Mouse (Mus musculus): ENCODE results near the gene Hspbap1. TPM values are rescaled to one million over a fixed set of nuclear protein-coding genes. Genes with fewer than 3 reads are reported as not detected.
A peak's percentile ranks its signal among the peaks of the same experiment; 100 is the strongest.

Gene Hspbap1
- polyA plus RNA-seq (2015; fragmentation: Nextera tagmentation; extraction: Ambion mirVana), result 16.1 and 18.7 TPM in 2 replicates

- H3K4me3 ChIP-seq (replicated peaks), result peak within 1 kb of the TSS; percentile 82
- peak; percentile 70 for ATAC-seq (ENCODE audit: insufficient read depth)
- H3K9me3 ChIP-seq (replicated peaks), result no peaks in the 10 kb centered on the region
- H3K36me3 ChIP-seq (replicated peaks), result peaks cover 9% of the 10 kb centered on the region
- peak within 1 kb of the TSS; percentile 96 for H3K27ac ChIP-seq (replicated peaks)
- WGBS (ENCODE audit: insufficient replicate concordance), result under 1% methylated on average over 51 of the region's 51 CpGs
- no peaks in the 10 kb centered on the region for H3K27me3 ChIP-seq
- H3K9ac ChIP-seq, result peak within 1 kb of the TSS; percentile 97
- peak within 1 kb of the TSS; percentile 97 for H3K4me2 ChIP-seq
- peaks cover 68% of the 10 kb centered on the region for H3K4me1 ChIP-seq (replicated peaks)
Measured at GRCm38 (mm10) chr16:35769878-35770657, at the start of gene Hspbap1. TSS of gene Hspbap1 (plus strand) at chr16:35770375.

- H3K4me3 ChIP-seq (replicated peaks), result no peak overlapping the region
- 84% methylated on average over 6 of the region's 6 CpGs for WGBS (ENCODE audit: insufficient replicate concordance)
- no peaks in the 10 kb centered on the region for H3K9me3 ChIP-seq (replicated peaks)
- H3K27me3 ChIP-seq, result no peaks in the 10 kb centered on the region
- no peak overlapping the region for H3K27ac ChIP-seq (replicated peaks)
- ATAC-seq (ENCODE audit: insufficient read depth), result no peak
- no peaks in the 10 kb centered on the region for H3K4me1 ChIP-seq (replicated peaks)
- H3K4me2 ChIP-seq, result no peak overlapping the region
- H3K36me3 ChIP-seq (replicated peaks), result peaks cover 33% of the 10 kb centered on the region
- H3K9ac ChIP-seq, result no peak overlapping the region
Measured at GRCm38 (mm10) chr16:35724561-35724960, 45.6 kb upstream of the Hspbap1 start.

- 69% methylated on average over 2 of the region's 2 CpGs for WGBS (ENCODE audit: insufficient replicate concordance)
- Histone ChIP-seq H3K9me3 (replicated peaks) (no peaks in the 10 kb centered on the region), H3K27me3 (no peaks in the 10 kb centered on the region), H3K4me3 (replicated peaks) (no peak overlapping the region), H3K9ac (no peak overlapping the region), H3K4me2 (no peak overlapping the region), H3K4me1 (replicated peaks) (no peaks in the 10 kb centered on the region), H3K27ac (replicated peaks) (no peak overlapping the region), H3K36me3 (replicated peaks) (peaks cover 33% of the 10 kb centered on the region)
- no peak for ATAC-seq (ENCODE audit: insufficient read depth)
Measured at GRCm38 (mm10) chr16:35726601-35727000, 43.6 kb upstream of the Hspbap1 start.

DNA sequence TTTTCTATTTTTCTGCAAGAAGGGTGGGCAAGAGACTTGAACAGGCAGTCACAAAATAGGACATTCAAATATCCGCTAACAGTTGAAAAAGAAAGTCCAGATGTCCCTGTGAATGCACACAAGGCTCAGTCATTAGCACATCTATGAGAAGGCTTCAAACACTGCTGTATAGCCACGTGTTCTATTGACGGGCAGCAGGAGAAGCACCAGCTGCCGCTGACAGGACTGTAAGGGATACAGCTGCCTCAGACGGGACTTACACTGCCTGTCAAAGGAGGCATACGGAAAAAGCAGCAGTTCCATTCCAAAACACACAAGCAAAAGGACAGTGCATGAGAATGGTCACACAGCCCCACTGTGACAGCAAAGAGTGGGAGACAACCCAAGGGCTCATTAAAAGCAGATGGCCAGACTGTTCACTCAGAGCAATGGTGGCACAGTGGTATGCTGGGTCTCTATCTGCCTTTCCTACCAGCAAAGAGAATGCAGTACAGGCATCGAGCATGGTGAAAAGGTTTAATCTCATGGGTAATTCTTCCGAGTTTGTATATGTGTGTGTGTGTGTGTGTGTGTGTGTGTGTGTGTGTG lies 40.9 kb upstream of the Hspbap1 start:
- ATAC-seq (ENCODE audit: insufficient read depth), result no peak
- Histone ChIP-seq H3K27me3 (no peaks in the 10 kb centered on the region), H3K9me3 (replicated peaks) (no peaks in the 10 kb centered on the region), H3K4me2 (no peak overlapping the region), H3K9ac (no peak overlapping the region), H3K4me1 (replicated peaks) (peaks cover 2% of the 10 kb centered on the region; the same call in 1 of the 2 replicates), H3K36me3 (replicated peaks) (peaks cover 43% of the 10 kb centered on the region; the same call in 1 of the 2 replicates), H3K27ac (replicated peaks) (no peak overlapping the region), H3K4me3 (replicated peaks) (no peak overlapping the region)
- 77% methylated on average over 8 of the region's 8 CpGs for WGBS (ENCODE audit: insufficient replicate concordance)

DNA sequence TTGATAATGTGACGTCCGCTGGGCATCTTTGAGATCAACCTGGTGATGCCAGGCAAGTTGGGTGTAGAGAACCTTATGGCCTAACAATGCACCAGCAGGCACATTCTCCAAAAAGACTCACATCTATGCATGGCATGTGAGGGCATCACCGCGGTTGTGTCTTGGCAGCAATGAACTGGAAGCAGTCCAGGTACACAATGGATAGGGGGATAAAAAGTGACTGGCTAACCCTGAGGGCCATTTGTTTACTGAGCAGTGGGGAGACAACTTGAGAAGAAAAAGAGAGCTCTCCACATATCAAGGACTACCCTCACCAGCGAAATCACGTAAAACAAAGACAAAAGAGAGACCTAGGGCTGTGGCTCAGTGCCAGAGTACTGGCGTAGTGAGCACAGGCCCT lies 38.1 kb upstream of the Hspbap1 start:
- H3K36me3 ChIP-seq (replicated peaks), result peaks cover 49% of the 10 kb centered on the region
- peaks cover 5% of the 10 kb centered on the region; the same call in 1 of the 2 replicates for H3K4me1 ChIP-seq (replicated peaks)
- H3K27me3 ChIP-seq, result no peaks in the 10 kb centered on the region
- no peak overlapping the region for H3K9ac ChIP-seq
- H3K27ac ChIP-seq (replicated peaks), result no peak overlapping the region
- H3K9me3 ChIP-seq (replicated peaks), result no peaks in the 10 kb centered on the region
- WGBS (ENCODE audit: insufficient replicate concordance), result 84% methylated on average over 7 of the region's 7 CpGs
- no peak overlapping the region for H3K4me3 ChIP-seq (replicated peaks)
- ATAC-seq (ENCODE audit: insufficient read depth), result no peak
- no peak overlapping the region for H3K4me2 ChIP-seq

DNA sequence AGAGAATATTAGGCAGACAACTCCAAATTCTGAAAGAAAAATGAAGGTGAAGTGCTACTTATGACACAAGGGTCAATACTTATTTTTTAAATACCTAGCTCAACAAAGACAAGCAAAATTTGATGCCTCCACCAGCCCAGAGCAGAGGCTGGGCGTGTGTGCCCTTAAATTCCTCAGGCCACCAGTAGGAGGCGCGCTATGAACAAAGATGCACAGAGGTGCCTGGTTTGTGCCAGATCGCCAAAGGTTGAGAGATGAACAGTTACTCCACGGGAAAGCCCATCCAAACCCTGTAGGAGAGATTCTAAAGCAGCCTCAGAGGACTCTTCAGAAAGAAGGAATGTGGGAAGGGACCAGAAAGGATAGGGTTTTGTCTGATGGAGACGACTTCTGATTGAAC lies 36.1 kb upstream of the Hspbap1 start:
- H3K36me3 ChIP-seq (replicated peaks), result peaks cover 38% of the 10 kb centered on the region

GRCm38 (mm10) chr16:35738096-35738767 lies 31.9 kb upstream of the Hspbap1 start:
- Histone ChIP-seq H3K9me3 (replicated peaks) (no peaks in the 10 kb centered on the region), H3K4me2 (no peak overlapping the region), H3K9ac (no peak overlapping the region), H3K27me3 (no peaks in the 10 kb centered on the region), H3K27ac (replicated peaks) (0 out of 2 replicates have a peak overlapping the region, but pooled peaks have one; percentile 19), H3K36me3 (replicated peaks) (peaks cover 19% of the 10 kb centered on the region), H3K4me1 (replicated peaks) (peaks cover 18% of the 10 kb centered on the region), H3K4me3 (replicated peaks) (no peak overlapping the region)
- WGBS (ENCODE audit: insufficient replicate concordance), result 87% methylated on average over 7 of the region's 7 CpGs
- ATAC-seq (ENCODE audit: insufficient read depth), result no peak

More for the DNA sequence above, 36.1 kb upstream of the Hspbap1 start:
- no peaks in the 10 kb centered on the region for H3K9me3 ChIP-seq (replicated peaks)
- H3K4me3 ChIP-seq (replicated peaks), result no peak overlapping the region
- 11% methylated on average over 6 of the region's 6 CpGs for WGBS (ENCODE audit: insufficient replicate concordance)
- H3K27me3 ChIP-seq, result no peaks in the 10 kb centered on the region
- peaks cover 6% of the 10 kb centered on the region for H3K4me1 ChIP-seq (replicated peaks)
- ATAC-seq (ENCODE audit: insufficient read depth), result no peak
- H3K4me2 ChIP-seq, result no peak overlapping the region
- no peak overlapping the region for H3K9ac ChIP-seq
- H3K27ac ChIP-seq (replicated peaks), result no peak overlapping the region

- H3K27ac ChIP-seq (replicated peaks), result no peak overlapping the region
- WGBS (ENCODE audit: insufficient replicate concordance), result 22% methylated on average over 1 of the region's 1 CpGs
- no peak overlapping the region for H3K4me2 ChIP-seq
- peaks cover 14% of the 10 kb centered on the region; the same call in 1 of the 2 replicates for H3K4me1 ChIP-seq (replicated peaks)
- H3K27me3 ChIP-seq, result no peaks in the 10 kb centered on the region
- no peak for ATAC-seq (ENCODE audit: insufficient read depth)
- H3K9me3 ChIP-seq (replicated peaks), result no peaks in the 10 kb centered on the region
- no peak overlapping the region for H3K9ac ChIP-seq
- H3K36me3 ChIP-seq (replicated peaks), result peaks cover 10% of the 10 kb centered on the region
- H3K4me3 ChIP-seq (replicated peaks), result no peak overlapping the region
Measured at GRCm38 (mm10) chr16:35739548-35739947, 30.6 kb upstream of the Hspbap1 start.

DNA sequence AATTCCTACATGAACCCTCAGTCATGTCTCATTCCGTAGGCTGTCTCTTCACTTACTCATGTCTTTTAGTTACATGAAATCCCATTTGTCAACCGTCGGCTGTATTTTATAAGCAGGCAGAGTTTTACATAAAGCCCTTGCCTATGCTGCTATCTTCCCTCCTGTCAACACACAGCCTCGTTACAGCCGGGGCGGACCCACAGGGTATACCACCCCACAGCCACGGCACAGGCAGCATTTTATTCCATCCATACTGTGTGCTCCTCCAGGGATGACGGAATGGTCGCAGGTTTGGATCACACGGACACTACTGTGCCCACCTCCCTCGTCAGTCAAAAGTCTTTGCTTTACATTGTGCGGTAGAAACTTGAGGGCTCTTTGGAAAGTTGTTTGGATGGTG lies 29.8 kb upstream of the Hspbap1 start:
- WGBS (ENCODE audit: insufficient replicate concordance), result 79% methylated on average over 12 of the region's 12 CpGs
- no peak for ATAC-seq (ENCODE audit: insufficient read depth)

GRCm38 (mm10) chr16:35740943-35741342 lies 29.2 kb upstream of the Hspbap1 start:
- Histone ChIP-seq H3K9me3 (replicated peaks) (no peaks in the 10 kb centered on the region), H3K4me1 (replicated peaks) (peaks cover 14% of the 10 kb centered on the region; the same call in 1 of the 2 replicates), H3K36me3 (replicated peaks) (0 out of 2 replicates have a peak, but pooled peaks cover 2% of the 10 kb centered on the region), H3K4me3 (replicated peaks) (no peak overlapping the region), H3K9ac (no peak overlapping the region), H3K4me2 (no peak overlapping the region), H3K27me3 (no peaks in the 10 kb centered on the region), H3K27ac (replicated peaks) (no peak overlapping the region)
- no peak for ATAC-seq (ENCODE audit: insufficient read depth)
- 75% methylated on average over 6 of the region's 6 CpGs for WGBS (ENCODE audit: insufficient replicate concordance)

More for the DNA sequence above, 29.8 kb upstream of the Hspbap1 start:
- Histone ChIP-seq H3K4me1 (replicated peaks) (peaks cover 14% of the 10 kb centered on the region; the same call in 1 of the 2 replicates), H3K4me2 (no peak overlapping the region), H3K9ac (no peak overlapping the region), H3K9me3 (replicated peaks) (no peaks in the 10 kb centered on the region), H3K27ac (replicated peaks) (no peak overlapping the region), H3K27me3 (no peaks in the 10 kb centered on the region), H3K36me3 (replicated peaks) (peaks cover 3% of the 10 kb centered on the region; the same call in 1 of the 2 replicates), H3K4me3 (replicated peaks) (no peak overlapping the region)

GRCm38 (mm10) chr16:35741621-35742020 lies 28.6 kb upstream of the Hspbap1 start:
- no peak overlapping the region for H3K27ac ChIP-seq (replicated peaks)
- 87% methylated on average over 5 of the region's 5 CpGs for WGBS (ENCODE audit: insufficient replicate concordance)
- H3K9me3 ChIP-seq (replicated peaks), result no peaks in the 10 kb centered on the region
- H3K4me3 ChIP-seq (replicated peaks), result no peak overlapping the region
- no peak overlapping the region for H3K4me2 ChIP-seq
- 0 out of 2 replicates have a peak, but pooled peaks cover 2% of the 10 kb centered on the region for H3K36me3 ChIP-seq (replicated peaks)
- peaks cover 14% of the 10 kb centered on the region; the same call in 1 of the 2 replicates for H3K4me1 ChIP-seq (replicated peaks)
- no peaks in the 10 kb centered on the region for H3K27me3 ChIP-seq
- no peak for ATAC-seq (ENCODE audit: insufficient read depth)
- no peak overlapping the region for H3K9ac ChIP-seq

Measured in liver, embryonic 15.5 days (tissue).